Mouse (Mus musculus) midbrain, embryonic 14.5 days (tissue): ENCODE measurements around the gene Cdyl. TPM values are rescaled to one million over a fixed set of nuclear protein-coding genes. Genes with fewer than 3 reads are reported as not detected.

Experiments
- ATAC-seq: fragments of 200-750 bp; cut with Nextera tagmentation; 2 replicates; pipeline ENCODE4 v1.8.0; 2017; ENCODE audit warnings: moderate number of reproducible peaks, moderate library complexity; ENCODE audit not compliant: low FRiP score, low TSS enrichment
- DNase-seq: peaks from one replicate; pipeline ENCODE4 v3.0.0-alpha.2; 2015
- H3K27ac ChIP-seq: fragments of 300-500 bp; sonication (generic); replicated peaks from 2 replicates; pipeline ENCODE4 v1.5.1; 2014; ENCODE audit warnings: mild to moderate bottlenecking, low read depth, low read length, moderate library complexity
- H3K27me3 ChIP-seq: fragments of 300-500 bp; sonication (generic); 2 replicates; pipeline ENCODE4 v1.6.1; 2014; ENCODE audit warnings: low read length, control low read depth, mixed read lengths; ENCODE audit not compliant: control insufficient read depth, insufficient read depth
- H3K36me3 ChIP-seq: fragments of 300-500 bp; sonication (generic); 2 replicates; pipeline ENCODE4 v1.6.1; 2014; ENCODE audit warnings: low read length, control low read depth; ENCODE audit not compliant: control insufficient read depth, insufficient read depth
- H3K4me1 ChIP-seq: fragments of 300-500 bp; sonication (generic); 2 replicates; pipeline ENCODE4 v1.6.1; 2014; ENCODE audit warnings: mild to moderate bottlenecking, antibody characterized with exemption, low read length, control low read depth; ENCODE audit not compliant: control insufficient read depth, insufficient read depth
- H3K4me2 ChIP-seq: fragments of 300-500 bp; sonication (generic); 2 replicates; pipeline ENCODE4 v1.6.1; 2014; ENCODE audit warnings: mild to moderate bottlenecking, low read length, moderate library complexity
- H3K4me3 ChIP-seq: fragments of 300-500 bp; sonication (generic); replicated peaks from 2 replicates; pipeline ENCODE4 v1.5.1; 2014; ENCODE audit warnings: low read depth, low read length
- H3K9ac ChIP-seq: fragments of 300-500 bp; sonication (generic); replicated peaks from 2 replicates; pipeline ENCODE4 v1.6.1; 2014; ENCODE audit warnings: mild to moderate bottlenecking, low read length, moderate library complexity
- H3K9me3 ChIP-seq: fragments of 300-500 bp; sonication (generic); 2 replicates; pipeline ENCODE4 v1.6.1; 2016; ENCODE audit warnings: low read length, control low read depth, mixed read lengths; ENCODE audit not compliant: control insufficient read depth
- WGBS: fragments of 180-500 bp; shearing (Covaris S2); extraction: QIAGEN DNeasy Blood & Tissue Kit; methylation state at CpG from one replicate; pipeline ENCODE4 v1.1.7; 2014; 5-methylcytosine and 5-hydroxymethylcytosine counted together
- polyA plus RNA-seq: library from polyadenylated mRNA; unstranded; fragments of >200 nt; fragmentation: Nextera tagmentation; extraction: Ambion mirVana; gene quantifications from 2 replicates; pipeline ENCODE4 v1.2.1, GENCODE M21; 2014

Gene Cdyl
- polyA plus RNA-seq: 5.2 and 6.5 TPM in 2 replicates

- Histone ChIP-seq H3K36me3 (no peaks in the 10 kb centered on the region), H3K9me3 (no peaks in the 10 kb centered on the region), H3K9ac (no peak within 1 kb of the TSS), H3K4me1 (no peaks in the 10 kb centered on the region), H3K27ac (no peak within 1 kb of the TSS), H3K27me3 (no peaks in the 10 kb centered on the region), H3K4me3 (no peak within 1 kb of the TSS), H3K4me2 (no peak within 1 kb of the TSS)
- ATAC-seq: no peak
- DNase-seq: no peak
- 76% methylated on average over 4 of the region's 4 CpGs for WGBS
These were observed at the start of gene Cdyl for GRCm38 (mm10) chr13:35659406-35659985. Gene Cdyl (plus strand): TSS chr13:35659833.

DNA sequence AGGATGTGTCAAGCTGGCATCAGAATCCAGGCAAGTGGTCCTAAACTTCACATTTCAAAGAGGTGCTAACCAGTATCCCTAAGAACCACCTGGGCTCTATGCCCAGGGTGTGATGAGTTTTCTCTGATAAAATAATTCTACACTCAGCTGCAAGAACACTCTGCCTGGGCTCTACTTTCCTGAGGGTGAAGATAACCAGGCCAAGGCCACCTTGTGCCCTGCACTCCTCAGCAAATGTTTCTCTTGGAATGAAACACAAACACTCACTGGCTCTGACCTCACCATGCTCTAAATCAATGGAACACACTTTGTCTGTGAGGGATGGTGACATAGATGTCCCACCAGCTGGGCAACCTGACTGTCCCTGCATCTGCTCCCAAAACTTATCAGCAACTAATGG is 48.9 kb upstream of the Cdyl start:
- H3K36me3 ChIP-seq: no peaks in the 10 kb centered on the region
- ATAC-seq: no peak

DNA sequence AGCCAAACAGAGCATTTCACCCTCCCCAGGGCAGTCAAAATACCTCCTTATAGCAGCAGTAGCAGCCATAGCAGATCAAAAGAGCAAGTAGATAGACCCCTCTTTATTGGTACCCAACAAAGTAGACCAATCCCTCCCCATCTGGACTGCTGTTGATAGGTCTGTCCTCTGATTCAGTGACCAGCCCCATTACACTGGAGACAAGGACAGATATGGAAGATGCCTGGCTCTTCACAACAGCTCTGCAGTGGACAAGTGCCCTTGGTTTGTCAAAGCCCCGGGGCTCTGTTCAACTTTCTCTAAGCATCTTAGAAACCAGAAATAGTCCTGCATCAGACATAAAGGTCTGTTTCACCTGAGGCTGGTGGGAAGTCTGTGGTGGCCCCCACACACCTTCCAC is 47.1 kb upstream of the Cdyl start:
- Histone ChIP-seq H3K27me3 (no peaks in the 10 kb centered on the region), H3K4me1 (no peaks in the 10 kb centered on the region), H3K4me3 (no peak overlapping the region), H3K9me3 (no peaks in the 10 kb centered on the region), H3K36me3 (no peaks in the 10 kb centered on the region), H3K4me2 (no peak overlapping the region), H3K27ac (no peak overlapping the region), H3K9ac (no peak overlapping the region)
- ATAC-seq (no peak), DNase-seq (no peak)
- WGBS: 91% methylated on average over 1 of the region's 1 CpGs

More for the DNA sequence above, 48.9 kb upstream of the Cdyl start:
- DNase-seq: no peak
- Histone ChIP-seq H3K27ac (no peak overlapping the region), H3K4me1 (no peaks in the 10 kb centered on the region), H3K27me3 (no peaks in the 10 kb centered on the region), H3K9me3 (no peaks in the 10 kb centered on the region), H3K4me2 (no peak overlapping the region), H3K9ac (no peak overlapping the region), H3K4me3 (no peak overlapping the region)

DNA sequence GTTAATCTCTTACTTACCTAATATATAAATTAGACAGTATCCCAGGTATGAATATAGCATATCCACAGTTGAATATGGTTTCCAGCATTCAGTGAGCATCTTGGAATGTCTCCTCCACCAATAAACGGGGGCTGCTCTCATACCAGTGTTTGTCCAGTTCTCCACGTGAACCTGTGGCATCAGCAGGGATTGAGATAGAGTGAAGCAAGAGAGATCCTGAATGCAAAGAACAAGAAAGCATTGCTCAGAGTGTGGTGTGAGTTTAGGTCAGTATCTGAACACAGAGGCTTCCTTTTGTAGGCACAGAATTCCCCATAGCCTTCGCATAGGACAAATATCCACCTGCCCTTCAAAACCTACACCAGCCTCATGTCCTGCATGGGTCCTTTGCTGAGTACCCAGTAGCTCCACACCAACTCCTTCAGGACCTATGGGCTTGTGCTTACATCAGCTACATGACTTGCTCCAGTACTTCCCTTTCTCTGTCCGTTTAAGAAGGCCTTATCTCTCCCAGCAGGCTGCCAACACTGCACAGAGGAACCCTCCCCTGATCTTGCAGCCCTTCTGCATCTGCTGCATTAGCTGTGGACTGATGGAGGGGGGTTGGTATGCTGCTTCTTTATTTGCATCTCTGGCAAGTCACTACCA is 44.7 kb upstream of the Cdyl start:
- Histone ChIP-seq H3K9me3 (no peaks in the 10 kb centered on the region), H3K4me3 (no peak overlapping the region), H3K4me1 (no peaks in the 10 kb centered on the region), H3K36me3 (no peaks in the 10 kb centered on the region), H3K27me3 (no peaks in the 10 kb centered on the region), H3K9ac (no peak overlapping the region), H3K4me2 (no peak overlapping the region), H3K27ac (no peak overlapping the region)
- DNase-seq (no peak), ATAC-seq (no peak)
- 72% methylated on average over 4 of the region's 4 CpGs for WGBS

DNA sequence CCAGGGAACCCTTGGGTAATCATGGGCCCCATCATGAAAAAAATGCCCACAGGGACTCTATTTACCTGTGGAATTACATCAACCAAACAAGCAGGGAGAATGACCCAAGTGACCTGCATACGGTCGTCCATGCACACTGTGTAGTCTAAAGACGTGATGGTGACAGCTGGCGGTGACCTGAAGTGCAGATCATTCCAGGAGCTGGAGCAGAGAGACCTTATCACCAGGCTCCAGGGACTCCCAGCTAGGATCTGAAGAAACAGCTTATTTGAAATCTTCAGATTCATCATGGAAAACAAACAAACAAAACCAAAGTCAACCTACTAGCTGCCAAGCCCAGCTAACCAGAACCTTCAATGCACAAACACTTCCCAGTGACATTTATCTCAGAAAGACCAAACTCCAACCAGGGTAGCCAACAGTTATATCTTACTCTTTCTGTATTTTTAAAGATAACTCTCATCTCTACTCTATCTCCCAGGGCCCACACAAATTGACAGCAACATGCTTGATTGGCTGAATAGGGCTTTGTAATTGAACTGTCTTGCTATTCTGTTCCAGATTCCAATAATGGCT is 43.0 kb upstream of the Cdyl start:
- no peak for DNase-seq
- WGBS: 80% methylated on average over 4 of the region's 4 CpGs
- ATAC-seq: no peak

GRCm38 (mm10) chr13:35619356-35619755 is 40.3 kb upstream of the Cdyl start:
- WGBS: 91% methylated on average over 2 of the region's 2 CpGs
- ATAC-seq: no peak

More for the DNA sequence above, 43.0 kb upstream of the Cdyl start:
- H3K4me2 ChIP-seq: no peak overlapping the region
- H3K27ac ChIP-seq: no peak overlapping the region
- no peaks in the 10 kb centered on the region for H3K27me3 ChIP-seq
- H3K9ac ChIP-seq: no peak overlapping the region
- H3K4me3 ChIP-seq: no peak overlapping the region
- no peaks in the 10 kb centered on the region for H3K4me1 ChIP-seq
- no peaks in the 10 kb centered on the region for H3K9me3 ChIP-seq
- no peaks in the 10 kb centered on the region for H3K36me3 ChIP-seq

DNA sequence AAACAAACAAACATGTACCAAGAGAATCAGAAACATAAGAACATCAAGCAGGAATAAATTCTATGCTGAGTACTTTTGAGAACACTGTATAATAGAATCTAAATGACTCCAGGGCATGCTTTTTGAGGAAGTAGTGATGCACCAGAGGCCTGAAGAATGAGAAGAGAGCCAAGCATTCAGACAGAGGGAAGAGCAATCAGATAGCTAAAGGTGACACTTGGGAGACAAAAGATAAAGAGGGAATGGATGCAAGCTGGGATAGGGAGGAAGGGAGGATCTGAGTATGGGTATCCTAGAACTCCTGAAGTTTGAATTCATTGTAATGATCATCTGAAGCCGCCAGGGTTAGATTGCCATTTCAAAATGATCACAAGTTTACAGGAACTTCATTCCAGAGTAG is 38.9 kb upstream of the Cdyl start:
- 73% methylated on average over 1 of the region's 1 CpGs for WGBS
- H3K27me3 ChIP-seq: no peaks in the 10 kb centered on the region
- no peak for ATAC-seq

More at GRCm38 (mm10) chr13:35619356-35619755, 40.3 kb upstream of the Cdyl start:
- Histone ChIP-seq H3K36me3 (no peaks in the 10 kb centered on the region), H3K27ac (no peak overlapping the region), H3K27me3 (no peaks in the 10 kb centered on the region), H3K4me1 (no peaks in the 10 kb centered on the region), H3K9me3 (no peaks in the 10 kb centered on the region), H3K4me2 (no peak overlapping the region), H3K4me3 (no peak overlapping the region), H3K9ac (no peak overlapping the region)
- no peak for DNase-seq

GRCm38 (mm10) chr13:35624831-35625230 is 34.8 kb upstream of the Cdyl start:
- DNase-seq (no peak), ATAC-seq (no peak)
- H3K9ac ChIP-seq: no peak overlapping the region
- no peaks in the 10 kb centered on the region for H3K27me3 ChIP-seq
- no peak overlapping the region for H3K4me3 ChIP-seq
- no peaks in the 10 kb centered on the region for H3K4me1 ChIP-seq
- H3K4me2 ChIP-seq: no peak overlapping the region
- 90% methylated on average over 3 of the region's 3 CpGs for WGBS
- no peaks in the 10 kb centered on the region for H3K36me3 ChIP-seq
- no peak overlapping the region for H3K27ac ChIP-seq
- no peaks in the 10 kb centered on the region for H3K9me3 ChIP-seq

More for the DNA sequence above, 38.9 kb upstream of the Cdyl start:
- no peaks in the 10 kb centered on the region for H3K9me3 ChIP-seq
- DNase-seq: no peak
- H3K9ac ChIP-seq: no peak overlapping the region
- H3K27ac ChIP-seq: no peak overlapping the region
- no peaks in the 10 kb centered on the region for H3K4me1 ChIP-seq
- H3K4me3 ChIP-seq: no peak overlapping the region
- H3K4me2 ChIP-seq: no peak overlapping the region
- no peaks in the 10 kb centered on the region for H3K36me3 ChIP-seq

- Histone ChIP-seq H3K36me3 (no peaks in the 10 kb centered on the region), H3K9ac (no peak overlapping the region), H3K4me1 (no peaks in the 10 kb centered on the region), H3K4me3 (no peak overlapping the region), H3K9me3 (no peaks in the 10 kb centered on the region), H3K27ac (no peak overlapping the region), H3K27me3 (no peaks in the 10 kb centered on the region), H3K4me2 (no peak overlapping the region)
- peak; percentile 14 for DNase-seq
- WGBS: 48% methylated on average over 3 of the region's 3 CpGs
- no peak for ATAC-seq
These were observed 34.1 kb upstream of the Cdyl start for GRCm38 (mm10) chr13:35625556-35625955.
